Mouse (Mus musculus) bone marrow, adult 2 months (tissue): ENCODE measurements around the gene Rapgef4.

ENCODE experiments used
- CTCF ChIP-seq: fragments of 200-500 bp; IDR thresholded peaks from 2 replicates; pipeline ENCODE4 v1.5.1; 2011; ENCODE audit warnings: low read length, control low read depth; ENCODE audit not compliant: control insufficient read depth, insufficient read depth
- POLR2A ChIP-seq: fragments of 200-500 bp; IDR thresholded peaks from 2 replicates; pipeline ENCODE4 v1.6.1; 2011; ENCODE audit warnings: low read depth, mild to moderate bottlenecking, control low read depth, low read length, borderline replicate concordance; ENCODE audit not compliant: control insufficient read depth

DNA sequence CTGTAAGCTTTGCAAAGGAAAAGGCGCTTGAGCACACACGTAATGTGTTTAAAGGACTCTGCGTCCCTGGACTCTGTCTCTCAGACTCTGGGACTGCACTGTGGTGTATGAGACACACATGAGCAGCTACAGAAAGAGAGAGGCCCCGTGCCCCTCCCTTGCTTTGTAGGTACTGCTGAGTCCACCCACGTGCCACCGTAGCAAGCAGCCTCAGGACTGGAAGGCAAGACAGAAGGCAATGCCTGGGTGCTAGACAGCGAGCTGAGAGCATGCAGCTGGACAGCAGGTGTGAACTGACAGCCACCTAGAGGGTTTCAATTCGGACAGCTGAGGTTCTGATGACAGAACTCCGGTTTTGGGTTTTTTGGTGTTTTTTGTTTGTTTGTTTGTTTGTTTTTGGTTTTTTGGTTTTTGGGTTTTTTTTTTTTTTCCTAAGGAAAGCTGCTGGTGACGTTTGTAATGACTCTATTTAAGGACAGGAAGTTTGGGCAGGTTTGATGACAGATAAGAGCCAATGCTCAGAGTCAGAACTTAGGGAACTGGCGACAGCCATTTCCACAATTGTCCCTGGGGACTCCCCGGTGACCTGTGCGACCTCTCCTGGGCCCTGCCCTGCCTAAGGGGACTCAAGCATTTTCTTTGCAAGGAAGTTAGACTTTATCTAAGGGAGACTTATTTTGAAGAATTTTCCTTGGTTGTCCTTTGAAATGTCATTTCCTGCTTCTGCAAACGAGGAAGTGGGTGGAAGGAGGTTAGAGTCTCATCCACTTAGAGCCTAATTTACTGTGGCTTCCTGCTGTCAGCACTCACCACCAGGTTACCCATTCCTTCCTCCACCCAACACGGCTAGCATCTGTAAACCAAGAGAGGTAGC lies 136.3 kb downstream of the Rapgef4 start:
- no peak for TF ChIP-seq CTCF
- TF ChIP-seq POLR2A = no peak
